Mouse (Mus musculus) lung, postnatal 25 days (tissue): ENCODE measurements around the gene Mapk1ip1l.
A peak's percentile ranks its signal among the peaks of the same experiment; 100 is the strongest.
"Not testable (repeated sequence)": the region's sequence is repeated elsewhere in the genome, so short reads cannot be mapped to it uniquely, and the experiment has no call there.

Experiments
- DNase-seq: peaks from one replicate; pipeline ENCODE4 v3.0.0; 2022; ENCODE audit warnings: low spot score

The Mapk1ip1l gene

DNA sequence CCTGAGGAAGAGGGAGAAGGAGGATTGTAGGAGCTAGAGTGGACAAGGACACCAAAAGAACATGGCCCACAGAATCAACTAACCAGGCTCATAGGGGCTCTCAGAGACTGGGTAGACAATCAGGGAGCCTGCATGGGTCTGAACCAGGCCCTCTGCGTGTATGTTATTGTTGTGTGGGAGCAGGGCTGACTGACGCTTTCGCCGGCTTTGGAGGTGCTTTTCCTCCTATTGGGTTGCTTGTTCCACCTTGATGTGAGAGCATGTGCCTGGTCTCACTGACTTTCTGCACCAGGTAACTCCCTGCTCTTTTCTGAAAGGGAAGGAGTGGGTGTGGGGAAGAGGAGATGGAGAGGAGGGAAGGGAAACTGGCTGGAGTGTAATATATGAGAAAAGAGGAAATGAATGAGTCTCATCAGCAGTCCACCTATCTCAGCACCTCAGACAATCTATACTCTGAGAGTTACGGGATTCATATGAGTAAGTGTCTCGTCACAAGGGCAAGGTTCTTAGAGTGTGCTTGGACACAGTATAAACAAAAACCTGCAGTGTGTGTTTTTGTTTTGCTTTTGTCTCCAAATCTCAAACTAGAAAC, 6.8 kb downstream of the Mapk1ip1l start:
- no peak for DNase-seq

DNA sequence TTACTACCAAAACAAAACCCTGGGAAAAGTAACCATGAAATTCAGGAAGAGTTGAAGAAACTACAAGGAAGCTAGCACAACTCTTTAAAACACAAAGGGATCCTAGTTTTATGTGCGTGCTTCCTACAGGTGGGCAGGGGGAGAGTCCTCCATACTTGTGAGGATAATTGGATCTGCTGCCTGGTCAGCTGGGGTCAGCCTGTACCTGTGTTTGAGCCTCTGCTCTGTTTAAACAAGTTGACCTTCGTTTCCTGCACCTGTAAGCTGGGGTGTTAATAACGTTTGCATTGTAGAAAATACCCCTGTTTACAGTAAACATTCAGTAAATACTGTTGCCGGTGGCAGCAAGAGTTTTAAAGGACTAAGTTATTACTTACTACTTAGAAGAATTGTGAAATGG, 7.9 kb downstream of the Mapk1ip1l start:
- DNase-seq = no peak

DNA sequence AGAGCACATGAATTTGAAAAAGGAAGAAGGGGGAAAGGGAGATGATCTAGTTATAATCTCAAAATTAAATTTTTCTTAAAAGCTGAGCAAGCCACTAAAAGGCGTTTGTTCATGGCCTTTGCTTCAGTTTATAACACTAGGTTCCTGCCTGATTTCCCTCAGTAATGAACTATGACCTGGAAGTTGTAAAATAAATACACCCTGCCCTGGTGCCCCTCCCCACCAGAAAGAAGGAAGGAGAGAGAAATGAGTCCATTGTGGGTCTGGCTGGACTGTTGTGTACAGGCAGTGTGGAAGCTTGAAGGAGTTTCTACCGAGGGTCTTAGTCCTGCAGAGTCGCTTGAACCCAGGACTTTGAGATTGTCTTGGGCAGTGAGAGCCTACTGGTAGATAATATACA, 9.6 kb downstream of the Mapk1ip1l start:
- no peak for DNase-seq

DNA sequence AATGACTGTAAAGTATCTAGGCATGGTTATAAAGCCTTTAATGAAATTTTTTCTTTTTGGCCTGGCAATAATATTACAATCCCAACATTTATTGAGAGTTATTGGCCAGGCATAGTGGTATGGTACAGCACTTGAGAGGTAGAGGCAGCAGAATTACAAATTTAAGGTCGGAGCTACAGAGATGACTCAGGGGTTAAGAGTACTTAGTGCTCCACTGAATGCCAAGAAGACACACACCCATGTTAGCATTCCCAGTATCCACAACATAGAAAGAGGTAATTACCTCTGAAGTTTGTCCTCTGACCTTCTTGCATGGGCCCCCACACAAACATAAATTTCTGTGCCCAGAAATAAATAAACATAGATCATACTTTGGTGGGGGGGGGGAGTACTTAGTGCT, 11.0 kb downstream of the Mapk1ip1l start:
- no peak for DNase-seq

DNA sequence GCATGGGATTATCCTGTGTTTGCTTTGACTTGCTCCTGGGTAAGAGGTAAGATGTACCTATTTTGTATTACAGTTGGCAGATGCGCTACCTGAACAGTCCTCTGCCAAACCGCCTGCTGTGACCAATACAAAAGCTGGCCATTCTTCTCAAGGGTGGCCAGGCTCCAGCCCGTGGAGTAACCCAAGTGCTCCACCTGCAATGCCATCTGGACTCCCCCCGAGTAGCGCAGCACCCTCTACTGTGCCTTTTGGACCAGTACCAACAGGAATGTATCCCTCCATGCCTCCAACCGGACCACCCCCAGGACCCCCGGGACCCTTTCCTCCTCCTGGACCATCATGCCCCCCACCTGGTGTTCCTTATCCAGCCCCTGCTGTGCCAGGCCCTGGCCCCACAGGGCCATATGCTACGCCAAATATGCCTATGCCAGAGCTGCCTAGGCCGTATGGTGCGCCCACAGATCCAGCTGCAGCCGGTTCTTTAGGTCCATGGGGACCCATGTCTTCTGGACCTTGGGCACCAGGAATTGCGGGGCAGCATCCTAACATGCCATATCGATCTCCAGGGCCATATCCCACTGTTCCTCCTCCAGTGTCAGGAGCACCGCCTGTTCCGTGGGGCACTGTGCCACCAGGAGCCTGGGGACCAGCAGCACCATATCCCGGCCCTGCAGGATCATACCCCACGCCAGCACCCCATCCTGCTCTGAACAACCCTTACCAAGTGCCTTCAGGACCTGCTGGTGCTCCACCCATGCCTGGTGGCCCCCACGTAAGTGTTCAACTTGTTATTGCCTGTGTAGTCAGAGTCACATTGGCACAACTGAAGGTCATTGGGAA, 12.5 kb downstream of the Mapk1ip1l start:
- DNase-seq = no peak

DNA sequence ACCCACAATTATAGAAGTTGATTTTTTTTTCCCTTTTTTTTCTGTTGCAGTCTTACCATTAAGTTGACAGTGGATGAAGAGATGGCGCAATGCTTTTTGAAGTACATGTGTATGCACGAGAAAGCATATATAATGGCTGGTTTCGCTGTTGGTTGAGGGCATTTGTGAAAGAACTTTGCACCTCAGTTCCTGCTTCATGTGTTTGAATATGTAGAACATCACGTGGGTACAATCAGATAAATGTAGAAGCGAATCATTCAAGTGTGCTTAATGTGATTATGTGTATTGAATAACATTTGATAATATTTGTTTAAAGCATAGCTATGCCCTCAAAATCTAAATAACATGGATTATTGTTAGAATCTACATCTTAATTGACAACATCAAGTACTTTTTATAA, 21.3 kb downstream of the Mapk1ip1l start:
- DNase-seq = no peak

DNA sequence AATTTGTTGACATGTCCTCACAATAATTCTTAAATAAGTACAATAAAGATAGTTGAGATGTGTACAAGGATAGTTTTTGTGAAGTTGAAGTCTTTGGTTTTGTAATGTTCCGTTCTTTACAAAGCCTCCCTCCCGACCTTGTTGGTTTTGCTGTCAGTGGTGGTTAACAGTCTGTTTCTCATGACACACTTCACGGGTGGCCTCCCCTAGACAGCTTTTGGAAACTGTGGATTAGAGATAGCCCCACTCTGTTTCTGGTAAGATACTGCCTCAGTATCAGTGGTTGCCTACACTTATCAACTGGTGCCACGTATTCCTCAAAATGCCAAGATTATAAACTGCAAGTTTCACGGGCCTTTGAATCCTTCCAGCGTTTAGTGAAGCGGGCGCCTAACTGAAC, 23.5 kb downstream of the Mapk1ip1l start:
- DNase-seq = not testable (repeated sequence)

DNA sequence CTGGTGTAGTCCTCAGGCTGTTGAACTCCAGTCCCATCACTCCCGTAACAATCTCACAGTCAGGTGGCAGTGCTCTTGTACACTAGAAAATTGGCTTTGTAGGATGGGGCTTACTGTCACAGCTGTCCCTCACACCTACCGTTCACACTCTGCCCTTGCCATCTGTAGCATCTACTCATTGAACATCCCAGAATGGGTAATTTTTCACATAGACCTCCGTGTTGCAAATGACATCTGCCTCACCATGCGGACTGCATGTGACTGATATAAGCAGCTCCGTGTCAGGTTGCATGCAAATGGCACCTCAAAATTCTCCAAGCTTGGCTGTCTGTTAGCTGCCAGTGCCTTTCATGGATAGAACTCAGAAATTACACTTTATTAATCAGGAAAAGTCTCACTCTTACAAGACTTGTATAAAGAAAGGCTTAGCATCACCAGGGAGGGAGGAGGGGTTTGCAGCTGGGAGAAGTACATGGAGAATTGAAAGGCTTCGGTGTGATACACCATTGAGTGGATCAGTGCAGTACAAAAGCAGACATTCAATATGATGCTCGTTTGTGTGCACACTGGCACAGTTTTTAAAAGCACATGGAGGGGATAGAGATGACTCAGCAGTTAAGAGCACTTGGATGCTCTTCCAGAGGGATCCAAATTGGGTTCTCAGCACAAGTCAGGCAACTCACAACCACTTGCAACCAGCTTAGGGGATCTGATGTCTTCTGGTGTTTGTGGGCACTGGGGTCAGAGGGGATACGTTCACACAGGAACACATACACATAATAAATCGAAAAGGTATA, 28.1 kb downstream of the Mapk1ip1l start:
- DNase-seq = no peak

DNA sequence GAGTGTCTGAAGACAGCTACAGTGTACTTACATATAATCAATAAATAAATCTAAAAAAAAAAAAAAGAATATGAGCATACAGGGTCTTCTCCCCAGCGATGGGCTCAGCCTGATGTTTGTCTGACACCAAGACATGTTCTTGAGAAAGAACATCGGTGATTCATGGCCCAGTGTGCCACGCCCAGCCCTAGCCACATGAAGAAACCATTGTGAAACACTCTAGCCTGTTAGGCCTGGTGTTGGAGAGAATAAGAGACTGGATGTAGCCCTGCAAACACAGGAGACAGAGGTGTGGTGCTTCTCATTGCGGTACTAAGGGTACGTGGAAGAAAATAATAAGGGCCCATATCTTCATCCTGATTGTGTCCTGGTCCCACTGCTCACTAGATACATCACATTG, 29.3 kb downstream of the Mapk1ip1l start:
- no peak for DNase-seq

DNA sequence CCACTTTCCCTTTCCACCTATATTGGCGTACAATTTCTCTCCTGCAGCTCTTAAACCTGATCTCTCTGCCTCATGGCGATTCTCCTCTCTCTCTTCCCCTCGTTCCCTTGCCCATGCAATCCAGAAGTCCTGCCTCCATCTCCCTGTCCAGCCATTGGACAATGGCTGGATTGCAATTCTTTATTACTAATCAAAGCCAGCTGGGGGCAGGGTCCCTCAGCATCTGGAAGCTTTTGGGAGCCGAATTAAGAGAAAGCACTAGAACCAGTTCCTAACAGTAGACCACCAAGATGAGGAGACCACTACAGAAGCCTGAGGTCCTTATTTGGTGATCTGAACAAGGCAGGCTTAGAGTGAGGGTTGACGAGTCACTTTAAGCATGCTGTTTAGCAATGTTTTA, 33.9 kb downstream of the Mapk1ip1l start:
- no peak for DNase-seq

DNA sequence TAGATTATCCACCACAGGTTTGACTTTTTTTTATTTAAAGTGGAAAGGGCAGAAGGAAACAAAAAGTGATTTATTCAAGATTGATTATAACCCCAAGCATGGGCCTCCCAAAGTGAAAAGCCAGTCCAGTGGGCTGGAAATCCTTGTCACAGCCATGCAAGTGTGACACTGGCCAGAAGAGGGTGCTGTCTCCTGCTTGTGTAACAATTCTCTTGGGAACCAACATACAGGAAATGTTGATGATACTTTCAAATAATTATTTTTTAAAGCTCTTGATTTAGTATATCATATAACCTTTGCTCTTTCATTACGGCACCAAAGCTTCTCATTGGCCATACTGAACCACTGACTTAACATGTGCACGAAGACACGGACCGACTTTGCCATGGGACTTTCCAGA, 36.8 kb downstream of the Mapk1ip1l start:
- peak; percentile 66 for DNase-seq

DNA sequence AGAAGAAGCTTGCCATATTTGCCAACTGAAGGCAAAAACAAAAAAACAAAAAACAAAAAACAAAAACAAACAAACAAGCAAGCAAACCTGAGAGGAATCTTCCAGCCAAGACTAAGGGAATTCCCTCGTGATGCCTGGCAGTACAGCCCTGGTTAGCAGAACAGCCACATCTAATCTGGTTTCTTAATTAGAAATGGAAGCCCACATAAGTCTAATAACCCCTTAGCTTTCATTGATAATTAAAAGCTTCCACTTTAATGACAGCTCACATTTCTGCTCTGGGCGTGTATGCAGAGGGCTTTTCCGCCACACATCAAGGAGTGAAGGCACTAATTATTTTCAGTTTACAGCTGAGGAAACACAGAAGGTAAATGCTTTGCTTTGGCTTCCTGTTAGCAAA, 37.2 kb downstream of the Mapk1ip1l start:
- DNase-seq = no peak

DNA sequence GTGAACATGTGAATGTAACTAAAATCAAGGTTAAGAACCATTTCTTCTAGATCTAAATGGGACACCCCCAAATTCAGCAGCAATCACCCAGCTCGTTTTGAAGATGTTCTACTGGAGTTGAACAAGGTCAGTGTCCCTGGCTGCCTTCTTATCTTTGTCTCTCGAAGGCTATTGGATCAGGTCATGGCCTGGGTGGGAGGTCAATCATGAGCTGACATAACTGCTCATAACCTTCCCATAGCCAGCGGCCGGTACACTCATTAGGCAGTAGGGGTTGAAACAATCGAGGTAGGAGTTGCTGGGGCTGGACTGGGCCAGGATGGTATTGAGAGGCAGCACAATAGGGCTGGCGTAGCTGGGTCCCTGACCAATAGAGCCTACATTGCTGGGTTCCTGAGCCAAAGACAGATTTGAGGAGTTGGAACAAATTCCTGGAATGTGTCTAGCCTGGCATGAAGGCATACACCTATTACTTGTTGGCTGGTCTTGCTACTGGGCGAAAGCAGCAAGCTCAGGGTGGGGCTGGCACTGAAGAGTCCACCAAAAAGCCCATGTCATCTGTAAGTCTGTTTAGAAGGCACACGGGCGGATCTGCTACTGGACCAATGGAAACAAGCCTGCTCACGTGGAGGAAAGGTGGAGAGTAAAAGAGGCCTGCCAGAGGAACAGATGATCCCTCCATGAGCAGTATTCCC, 42.3 kb downstream of the Mapk1ip1l start:
- DNase-seq = no peak

DNA sequence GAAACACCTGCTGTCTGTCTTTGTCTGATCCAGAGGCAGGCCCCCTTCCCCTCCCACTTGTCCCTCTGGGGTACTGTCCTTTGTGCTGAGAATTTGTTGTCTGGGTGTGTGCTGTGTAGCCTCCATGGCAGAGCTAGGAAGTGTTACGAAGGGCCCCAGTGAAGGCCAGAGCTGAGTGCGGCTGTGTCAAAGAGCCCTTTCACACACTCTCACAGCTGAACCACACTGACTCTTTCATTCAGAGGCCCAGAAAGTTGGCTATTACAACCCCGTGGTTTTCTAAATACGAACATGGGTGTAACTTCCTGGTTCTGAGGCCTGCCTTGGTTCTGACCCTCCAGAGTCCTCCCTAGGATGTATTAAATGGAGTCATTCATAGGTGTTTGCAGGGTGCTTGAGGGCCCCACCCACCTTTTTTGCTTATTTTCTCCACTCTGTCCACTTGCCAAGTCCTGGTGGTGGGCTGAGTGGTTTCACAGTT, 43.8 kb downstream of the Mapk1ip1l start:
- no peak for DNase-seq

DNA sequence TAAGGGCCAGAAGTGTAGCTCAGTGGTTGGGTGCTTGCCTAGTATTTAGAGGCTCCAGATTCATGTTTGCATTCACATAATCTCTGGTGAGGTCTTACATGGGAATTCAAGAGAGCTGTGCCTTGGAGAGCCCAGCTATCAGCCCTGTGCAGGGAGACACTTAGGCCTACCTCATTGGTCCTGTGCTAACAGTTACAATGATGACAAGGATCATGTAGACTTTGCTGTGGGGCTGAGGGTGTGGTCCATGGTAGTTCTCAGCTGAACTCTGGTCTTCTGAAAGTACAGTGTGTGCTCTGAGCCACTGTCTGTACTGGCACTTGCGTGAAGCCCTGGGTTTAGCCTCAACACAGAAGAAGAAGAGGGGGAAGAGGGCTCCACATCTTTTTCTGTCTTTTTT, 48.6 kb downstream of the Mapk1ip1l start:
- no peak for DNase-seq

DNA sequence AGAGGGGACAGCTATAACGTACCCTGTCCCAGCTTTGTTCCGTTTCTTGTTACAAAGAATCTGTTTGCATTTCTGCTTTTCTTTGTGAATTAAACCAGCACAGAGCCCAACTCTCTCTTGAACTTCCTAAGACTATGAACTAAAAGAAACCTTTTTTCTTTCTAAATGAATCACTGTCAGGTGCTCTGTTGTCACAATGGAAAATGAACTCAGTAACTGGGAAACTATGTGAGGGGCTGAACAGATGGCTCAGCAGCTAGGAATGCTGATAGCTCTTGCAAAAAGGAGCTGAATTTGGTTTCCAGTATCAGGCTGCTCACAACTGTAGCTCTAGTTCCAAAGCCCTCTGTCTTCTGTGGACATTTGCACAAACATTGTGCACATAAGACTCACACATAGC, 52.9 kb downstream of the Mapk1ip1l start:
- DNase-seq = no peak

DNA sequence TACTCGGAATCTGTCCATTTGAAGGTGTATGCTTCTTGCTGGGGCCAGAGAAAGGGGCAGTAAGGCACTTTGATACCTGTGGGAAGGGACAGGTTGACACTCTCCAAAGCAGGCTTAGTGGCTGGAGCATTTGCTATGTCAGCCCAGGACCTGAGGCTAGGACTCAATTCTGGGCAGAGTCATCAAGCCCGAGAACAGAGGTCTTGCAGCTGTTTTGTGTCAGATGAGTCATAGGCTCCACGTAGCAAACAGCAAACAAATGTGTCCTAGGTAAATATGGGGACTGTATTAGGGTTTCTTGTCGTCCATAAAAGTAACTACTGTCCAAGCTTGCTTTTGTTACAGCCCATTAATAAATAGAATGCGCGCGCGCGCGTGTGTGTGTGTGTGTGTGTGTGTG, 54.2 kb downstream of the Mapk1ip1l start:
- DNase-seq = no peak

DNA sequence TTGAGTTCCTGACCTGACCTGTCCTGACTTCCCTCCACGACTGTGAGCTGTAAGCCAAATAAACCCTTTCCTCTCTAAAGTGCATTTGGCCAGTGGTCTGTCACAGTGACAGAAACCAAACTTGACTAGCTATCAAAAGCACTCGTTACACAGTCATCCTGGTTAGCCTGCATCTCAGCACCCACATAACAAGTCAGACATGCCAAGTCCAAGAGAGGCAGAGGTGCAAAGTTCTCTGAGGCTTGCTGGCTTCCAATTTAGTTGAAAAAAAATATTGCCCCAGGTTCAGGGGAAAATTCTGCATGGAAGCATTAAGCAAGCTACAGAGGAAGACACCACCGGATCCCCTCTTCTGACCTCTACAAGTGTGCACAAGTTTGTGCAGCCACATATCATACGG, 55.2 kb downstream of the Mapk1ip1l start:
- DNase-seq = no peak

DNA sequence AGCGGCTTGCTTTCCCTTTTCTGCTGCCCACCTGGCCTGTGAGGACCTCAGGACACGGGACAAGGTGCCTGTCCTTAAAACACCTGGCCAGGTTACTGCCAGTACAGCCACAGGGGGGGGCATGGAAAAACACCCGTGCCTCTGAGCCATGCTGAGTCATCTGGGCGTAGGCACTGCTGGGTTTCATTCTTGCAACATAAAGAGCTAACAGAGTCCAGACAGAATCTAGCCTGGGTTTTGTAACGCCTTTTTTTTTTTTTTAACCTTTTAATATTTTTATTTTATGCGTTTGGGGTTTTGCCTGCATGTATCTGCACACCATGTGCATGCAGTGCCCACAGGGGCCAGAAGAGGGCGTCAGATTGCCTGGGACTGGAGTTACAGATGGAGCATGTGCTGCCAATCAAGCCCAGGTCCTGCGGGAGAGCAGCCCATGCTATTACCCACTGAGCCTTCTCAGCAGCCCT, 56.1 kb downstream of the Mapk1ip1l start:
- peak; percentile 61 for DNase-seq

DNA sequence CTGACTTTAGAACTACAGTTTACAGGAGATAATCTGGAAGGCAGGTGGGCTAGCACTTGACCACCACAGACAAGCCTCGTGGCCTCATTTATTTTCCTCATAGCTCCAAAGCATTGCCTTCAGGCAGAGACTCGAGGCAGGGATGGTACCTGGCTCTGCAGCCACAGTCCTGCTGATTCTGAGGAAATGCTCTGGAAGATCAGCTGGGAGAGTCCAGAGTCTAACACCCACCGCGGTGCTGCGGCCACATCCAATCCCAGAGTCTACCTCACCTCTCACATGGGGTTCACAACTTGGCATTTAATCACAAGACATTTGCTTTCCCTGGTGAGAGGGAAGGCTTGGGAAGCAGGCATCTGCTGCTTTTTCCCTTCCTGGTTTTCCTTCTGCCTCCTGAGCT, 56.9 kb downstream of the Mapk1ip1l start:
- no peak for DNase-seq

DNA sequence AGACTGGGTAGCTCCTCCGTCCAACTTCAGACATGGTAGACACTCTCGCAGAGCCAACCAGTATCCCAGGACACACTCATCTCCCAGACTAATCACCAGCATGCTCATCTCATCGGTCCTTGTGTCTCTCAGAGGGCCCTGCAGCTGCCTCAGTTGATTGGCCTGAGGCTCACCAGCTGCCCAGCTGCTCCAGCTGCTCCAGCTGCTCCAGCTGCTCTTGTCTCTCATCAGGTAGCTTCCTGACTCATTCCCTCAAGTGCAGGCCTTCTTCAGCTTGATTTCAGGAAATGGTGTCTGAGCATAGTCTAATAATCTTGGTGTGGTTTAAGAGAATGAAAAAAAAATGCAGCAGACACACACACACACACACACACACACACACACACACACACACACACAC, 58.6 kb downstream of the Mapk1ip1l start:
- no peak for DNase-seq

DNA sequence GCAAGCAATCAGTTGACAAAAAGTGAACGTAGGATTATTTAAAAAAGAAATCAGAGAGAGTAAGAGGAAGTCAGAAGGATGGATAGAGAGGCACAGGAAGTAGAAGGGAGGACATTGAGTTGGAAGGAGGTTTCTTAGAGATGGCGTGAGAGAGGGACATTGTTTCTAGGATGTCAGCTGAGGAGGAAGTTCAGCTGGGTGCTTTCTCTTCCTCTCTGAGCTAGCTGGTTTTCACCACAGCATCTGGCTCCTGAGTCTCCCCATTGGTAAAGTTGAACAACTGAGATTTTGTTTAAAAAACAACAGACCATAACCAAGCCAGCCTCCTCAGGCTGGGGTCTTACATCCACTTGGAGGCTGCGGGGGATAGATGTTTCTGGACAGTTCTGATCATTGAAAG, 61.5 kb downstream of the Mapk1ip1l start:
- no peak for DNase-seq
